Mouse (Mus musculus): Measurements from ENCODE around the gene Gm29049. TPM values are rescaled to one million over a fixed set of nuclear protein-coding genes. Genes with fewer than 3 reads are reported as not detected.
"Not testable (repeated sequence)": the region's sequence is repeated elsewhere in the genome, so short reads cannot be mapped to it uniquely, and the experiment has no call there.

Gene Gm29049
- not detected in 2 replicates for polyA plus RNA-seq (2015; fragmentation: Nextera tagmentation; extraction: Ambion mirVana)

DNA sequence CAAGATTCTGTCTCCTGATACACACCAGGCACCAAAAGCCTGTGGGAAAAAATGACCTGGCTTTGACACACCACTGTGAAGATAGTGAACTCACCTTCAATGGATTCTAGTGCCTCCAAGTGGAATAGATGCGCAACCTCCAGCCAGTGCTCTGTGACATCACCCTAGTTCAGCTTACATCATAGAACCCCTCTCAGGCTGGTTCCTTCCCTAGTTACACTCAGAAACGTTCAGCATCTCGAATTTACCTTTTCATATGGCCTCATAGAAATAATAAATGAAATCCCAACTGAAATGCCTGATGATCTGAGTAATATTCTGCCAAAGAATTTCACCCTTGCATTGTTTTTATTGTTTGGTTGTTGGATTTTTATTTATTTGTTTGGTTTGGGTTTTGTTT lies at the start of gene Gm29049:
TSS of gene Gm29049 (minus strand) at position 101 of the 400 bp plus-strand sequence.
- not testable (repeated sequence) for H3K36me3 ChIP-seq; H3K9ac ChIP-seq (replicated peaks); H3K4me3 ChIP-seq; H3K27me3 ChIP-seq; H3K27ac ChIP-seq (replicated peaks); H3K4me1 ChIP-seq; H3K9me3 ChIP-seq; H3K4me2 ChIP-seq (replicated peaks); ATAC-seq (replicated peaks)
- WGBS, result 15% methylated on average over 2 of the region's 3 CpGs

Other genes with a start within 250 kb of the Gm29049 start
- not detected in 2 replicates for gene Gm20825, start 74.3 kb upstream of the Gm29049 start, polyA plus RNA-seq (2015; fragmentation: Nextera tagmentation; extraction: Ambion mirVana)